Mouse (Mus musculus) ZHBTc4 (cell line): Measurements from ENCODE around the gene Tesmin.

Experiments used
- DNase-seq: peaks from one replicate; pipeline ENCODE4 v3.0.0-alpha.2; 2011; ENCODE audit warnings: low read depth, low spot score

Gene Tesmin

GRCm38 (mm10) chr19:3388629-3389057, at the start of gene Tesmin:
TSS of gene Tesmin (plus strand) at chr19:3388857.
- peak; percentile 98 for DNase-seq

GRCm38 (mm10) chr19:3339187-3339586, 49.5 kb upstream of the Tesmin start:
- DNase-seq = no peak

GRCm38 (mm10) chr19:3341021-3341420, 47.6 kb upstream of the Tesmin start:
- no peak for DNase-seq

GRCm38 (mm10) chr19:3343929-3344328, 44.7 kb upstream of the Tesmin start:
- DNase-seq = no peak

GRCm38 (mm10) chr19:3344636-3345544, 43.8 kb upstream of the Tesmin start:
- no peak for DNase-seq

GRCm38 (mm10) chr19:3347784-3348183, 40.9 kb upstream of the Tesmin start:
- DNase-seq = peak; percentile 68

- no peak for DNase-seq
Measured at GRCm38 (mm10) chr19:3353415-3354111, 35.1 kb upstream of the Tesmin start.

- peak; percentile 89 for DNase-seq
Measured at GRCm38 (mm10) chr19:3355096-3355495, 33.6 kb upstream of the Tesmin start.

GRCm38 (mm10) chr19:3356516-3356915, 32.1 kb upstream of the Tesmin start:
- no peak for DNase-seq

GRCm38 (mm10) chr19:3357620-3358019, 31.0 kb upstream of the Tesmin start:
- peak; percentile 74 for DNase-seq

- no peak for DNase-seq
Measured at GRCm38 (mm10) chr19:3359841-3360588, 28.6 kb upstream of the Tesmin start.

GRCm38 (mm10) chr19:3363510-3363909, 25.1 kb upstream of the Tesmin start:
- DNase-seq = no peak

- DNase-seq = peak; percentile 41
Measured at GRCm38 (mm10) chr19:3365089-3365488, 23.6 kb upstream of the Tesmin start.

GRCm38 (mm10) chr19:3368276-3368675, 20.4 kb upstream of the Tesmin start:
- DNase-seq = peak; percentile 52

GRCm38 (mm10) chr19:3373380-3373779, 15.3 kb upstream of the Tesmin start:
- no peak for DNase-seq

GRCm38 (mm10) chr19:3374028-3374427, 14.6 kb upstream of the Tesmin start:
- DNase-seq = peak; percentile 74

GRCm38 (mm10) chr19:3375945-3376495, 12.6 kb upstream of the Tesmin start:
- no peak for DNase-seq

- DNase-seq = peak; percentile 29
Measured at GRCm38 (mm10) chr19:3376966-3377715, 11.5 kb upstream of the Tesmin start.

- no peak for DNase-seq
Measured at GRCm38 (mm10) chr19:3378614-3379013, 10.0 kb upstream of the Tesmin start.

GRCm38 (mm10) chr19:3388061-3388460, 596 bp upstream of the Tesmin start:
- DNase-seq = peak; percentile 41

GRCm38 (mm10) chr19:3389089-3389488, 432 bp downstream of the Tesmin start:
- DNase-seq = peak; percentile 94
